Mouse (Mus musculus): ENCODE data around the gene Nkx2-9.

The Nkx2-9 gene

GRCm38 (mm10) chr12:56612761-56613437 lies at the start of gene Nkx2-9:
Gene Nkx2-9, minus strand, starts transcription at chr12:56613284.
- DNase-seq, result no peak

GRCm38 (mm10) chr12:56637181-56637566 lies 24.1 kb upstream of the Nkx2-9 start:
- peak; percentile 58 for DNase-seq

GRCm38 (mm10) chr12:56636534-56637180 lies 23.6 kb upstream of the Nkx2-9 start:
- DNase-seq, result peak; percentile 59

GRCm38 (mm10) chr12:56616088-56616487 lies 3.0 kb upstream of the Nkx2-9 start:
- DNase-seq, result no peak

GRCm38 (mm10) chr12:56615391-56615790 lies 2.3 kb upstream of the Nkx2-9 start:
- no peak for DNase-seq

GRCm38 (mm10) chr12:56614513-56614912 lies 1.4 kb upstream of the Nkx2-9 start:
- no peak for DNase-seq

- no peak for DNase-seq
These were observed 929 bp upstream of the Nkx2-9 start for GRCm38 (mm10) chr12:56613916-56614510.

GRCm38 (mm10) chr12:56613438-56613830 lies 350 bp upstream of the Nkx2-9 start:
- DNase-seq, result no peak

GRCm38 (mm10) chr12:56612349-56612735 lies 742 bp downstream of the Nkx2-9 start:
- no peak for DNase-seq

GRCm38 (mm10) chr12:56611504-56612348 lies 1.4 kb downstream of the Nkx2-9 start:
- DNase-seq, result no peak

GRCm38 (mm10) chr12:56610851-56611250 lies 2.2 kb downstream of the Nkx2-9 start:
- no peak for DNase-seq

GRCm38 (mm10) chr12:56591722-56592121 lies 21.4 kb downstream of the Nkx2-9 start:
- DNase-seq, result peak; percentile 24

GRCm38 (mm10) chr12:56587830-56588229 lies 25.3 kb downstream of the Nkx2-9 start:
- peak; percentile 25 for DNase-seq
